In genomic region chr7:133954111-133955091, GRCm38 (mm10) we compare ENCODE assay signal across 11 mouse cellular contexts.
A peak's percentile ranks its signal among the peaks of the same experiment; 100 is the strongest.
DNase-seq lines count a peak whose midpoint lies in the region; ATAC-seq and TF ChIP-seq lines count a peak whose summit lies in the region.
"Had no signal": no experiment of that assay in that cellular context is flagged by ENCODE, and none has a peak within 500 bp of the region (broad histone marks: within the 10 kb centered on the region; RNA-seq: fewer than 3 reads in every experiment).

No protein-coding gene starts in this region.

- ATAC-seq in kidney, embryonic 16.5 days (ENCODE audit: low FRiP score, low TSS enrichment), result no peak
- ATAC-seq in liver, postnatal 0 days, result no peak
- ATAC-seq: midbrain, embryonic 13.5 days had no signal

- TF ChIP-seq EP300 in liver, postnatal 0 days (IDR thresholded peaks at IDR 0.05; ENCODE audit: low read depth), result no peak

- 55% methylated on average over 9 of the region's 9 CpGs for WGBS in kidney, adult 2 months
- 43% methylated on average over 9 of the region's 9 CpGs for WGBS in kidney, embryonic 16.5 days
- 67% methylated on average over 9 of the region's 9 CpGs for WGBS in liver, postnatal 0 days (ENCODE audit: insufficient replicate concordance)

- H3K4me2 ChIP-seq in kidney, embryonic 16.5 days (replicated peaks; ENCODE audit: low read depth, low read length), result no peak overlapping the region
- no peak overlapping the region for H3K4me2 ChIP-seq in liver, postnatal 0 days (ENCODE audit: low read depth, low read length)
- H3K4me2 ChIP-seq: limb, embryonic 15.5 days; midbrain, embryonic 13.5 days had no signal

- no peaks in the 10 kb centered on the region for H3K36me3 ChIP-seq in kidney, adult 2 months (ENCODE audit: control insufficient read depth, insufficient read depth, low read length)
- no peaks in the 10 kb centered on the region for H3K36me3 ChIP-seq in kidney, embryonic 16.5 days (ENCODE audit: insufficient read depth, low read length)
- H3K36me3 ChIP-seq in liver, postnatal 0 days (replicated peaks; ENCODE audit: insufficient read depth, low read length), result no peaks in the 10 kb centered on the region
- H3K36me3 ChIP-seq: limb, embryonic 15.5 days; midbrain, embryonic 13.5 days had no signal

- H3K9ac ChIP-seq in kidney, embryonic 16.5 days (replicated peaks; ENCODE audit: low read length), result no peak overlapping the region
- H3K9ac ChIP-seq in liver, postnatal 0 days (replicated peaks), result no peak overlapping the region
- H3K9ac ChIP-seq: limb, embryonic 15.5 days; midbrain, embryonic 13.5 days had no signal

- peak; percentile 10 for DNase-seq in cerebellum, adult 9-11 months
- no peak for DNase-seq in cerebellum, adult 18-20 months
- DNase-seq in kidney, adult 2 months, result peak; percentile 49
- DNase-seq in adipocyte (ENCODE audit: low spot score), result peak; percentile 37
- DNase-seq in liver, postnatal 0 days, result no peak
- no peak for DNase-seq in spleen, adult 18-20 months
- no peak for DNase-seq in gastrocnemius, postnatal 4 days (ENCODE audit: low spot score in 2 of 2)
- DNase-seq: layer of hippocampus, postnatal 36 days had no signal

- H3K27me3 ChIP-seq in kidney, adult 2 months (replicated peaks; ENCODE audit: control insufficient read depth, insufficient read depth, low read length), result no peaks in the 10 kb centered on the region
- no peaks in the 10 kb centered on the region for H3K27me3 ChIP-seq in kidney, embryonic 16.5 days (ENCODE audit: insufficient read depth, low read length)
- H3K27me3 ChIP-seq in liver, postnatal 0 days (ENCODE audit: insufficient read depth, low read length), result no peaks in the 10 kb centered on the region; the same call in 1 of the 2 replicates
- H3K27me3 ChIP-seq: limb, embryonic 15.5 days; midbrain, embryonic 13.5 days had no signal

- no peak for TF ChIP-seq CTCF in kidney, adult 2 months (conservative IDR thresholded peaks at IDR 0.05; ENCODE audit: insufficient read depth, insufficient read length, low read depth, low read length)
- no peak for TF ChIP-seq CTCF in liver, postnatal 0 days (IDR thresholded peaks at IDR 0.05; ENCODE audit: low read depth)

- no peak for TF ChIP-seq POLR2A in kidney, adult 2 months (IDR thresholded peaks at IDR 0.05; ENCODE audit: low read depth, low read length)

- no peak overlapping the region for H3K27ac ChIP-seq in kidney, adult 2 months (ENCODE audit: insufficient read depth, low read depth, low read length)
- no peak overlapping the region for H3K27ac ChIP-seq in kidney, embryonic 16.5 days (ENCODE audit: low read length)
- H3K27ac ChIP-seq in liver, postnatal 0 days (ENCODE audit: low read depth), result 0 out of 2 replicates have a peak overlapping the region, but pooled peaks have one; percentile 22
- H3K27ac ChIP-seq: limb, embryonic 15.5 days; midbrain, embryonic 13.5 days had no signal

- no peaks in the 10 kb centered on the region for H3K4me1 ChIP-seq in kidney, adult 2 months (ENCODE audit: control insufficient read depth, insufficient read depth, low read length)
- 0 out of 2 replicates have a peak, but pooled peaks cover 2% of the 10 kb centered on the region for H3K4me1 ChIP-seq in kidney, embryonic 16.5 days (ENCODE audit: insufficient read depth, low read length)
- no peaks in the 10 kb centered on the region for H3K4me1 ChIP-seq in liver, postnatal 0 days (ENCODE audit: insufficient read depth)
- H3K4me1 ChIP-seq: limb, embryonic 15.5 days had no signal

- no peaks in the 10 kb centered on the region for H3K9me3 ChIP-seq in kidney, embryonic 16.5 days (ENCODE audit: low read length)
- H3K9me3 ChIP-seq in liver, postnatal 0 days (ENCODE audit: low read length), result no peaks in the 10 kb centered on the region
- H3K9me3 ChIP-seq: limb, embryonic 15.5 days; midbrain, embryonic 13.5 days had no signal

- H3K4me3 ChIP-seq in kidney, adult 2 months (ENCODE audit: insufficient read depth, low read depth, low read length), result no peak overlapping the region
- H3K4me3 ChIP-seq in kidney, embryonic 16.5 days (ENCODE audit: low read length), result no peak overlapping the region
- H3K4me3 ChIP-seq in liver, postnatal 0 days (ENCODE audit: low read depth, low read length), result no peak overlapping the region
- H3K4me3 ChIP-seq: limb, embryonic 15.5 days; midbrain, embryonic 13.5 days had no signal

Comparison
In these comparisons a context has a peak if more than half of its experiments do, and no peak if none do; other contexts are left out.
1. DNase-seq: peak in cerebellum, adult 9-11 months (single experiment), kidney, adult 2 months (single experiment) and adipocyte (single experiment); none in cerebellum, adult 18-20 months (0 of 2), liver, postnatal 0 days (single experiment), spleen, adult 18-20 months (0 of 2) and gastrocnemius, postnatal 4 days (0 of 2).